Mouse (Mus musculus): ENCODE measurements at regions not wholly inside any gene's neighbourhood (a gene's known extent, or its start where the extent isn't known, plus 50 kb on each side); places are given as distances from the start of the nearest gene placed in this dataset.
A peak's percentile ranks its signal among the peaks of the same experiment; 100 is the strongest.

DNA sequence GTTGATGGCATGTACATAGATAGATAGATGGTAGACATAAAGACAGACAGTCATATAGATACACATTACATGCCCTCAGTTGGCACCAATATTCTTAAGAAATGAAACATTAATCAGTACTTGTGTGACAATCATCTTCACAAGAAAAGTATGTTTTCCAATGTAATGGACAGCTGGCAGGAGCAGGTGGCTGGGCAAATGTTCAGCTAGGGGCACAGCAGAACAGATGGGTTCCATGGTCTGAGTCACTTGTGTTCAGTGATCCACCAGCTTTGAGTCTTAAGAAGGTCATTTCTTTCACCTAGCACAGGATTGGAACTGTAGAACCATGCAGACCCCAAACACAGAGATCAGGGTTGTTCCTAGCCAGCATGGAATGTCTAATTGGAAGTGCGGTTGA, 2631.2 kb upstream of the 5930422O12Rik start:
- DNase-seq: no peak

- no peak for DNase-seq
Observed at GRCm38 (mm10) chr8:30817028-30817427, 2611.5 kb upstream of the 5930422O12Rik start.

GRCm38 (mm10) chr8:30822835-30823587, 2605.5 kb upstream of the 5930422O12Rik start:
- DNase-seq: no peak

DNA sequence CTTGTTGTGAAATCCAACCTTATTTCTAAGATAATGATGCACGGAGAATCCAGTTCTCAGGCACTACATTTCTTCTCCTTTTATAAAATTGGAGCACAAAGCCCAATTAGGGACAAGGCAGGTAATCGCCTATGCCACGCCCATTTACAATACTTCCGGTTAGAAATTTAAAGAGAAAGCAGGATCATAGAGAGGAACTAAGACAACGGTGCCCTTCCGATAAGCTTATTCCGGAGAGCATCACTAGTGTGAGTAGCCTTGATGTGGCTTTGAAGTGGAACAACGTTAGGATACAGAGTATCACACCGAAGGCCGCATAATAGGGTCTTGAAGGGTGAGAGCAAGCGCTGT, 2604.9 kb upstream of the 5930422O12Rik start:
- DNase-seq: no peak

GRCm38 (mm10) chr8:30826021-30826420, 2602.5 kb upstream of the 5930422O12Rik start:
- DNase-seq: no peak

DNA sequence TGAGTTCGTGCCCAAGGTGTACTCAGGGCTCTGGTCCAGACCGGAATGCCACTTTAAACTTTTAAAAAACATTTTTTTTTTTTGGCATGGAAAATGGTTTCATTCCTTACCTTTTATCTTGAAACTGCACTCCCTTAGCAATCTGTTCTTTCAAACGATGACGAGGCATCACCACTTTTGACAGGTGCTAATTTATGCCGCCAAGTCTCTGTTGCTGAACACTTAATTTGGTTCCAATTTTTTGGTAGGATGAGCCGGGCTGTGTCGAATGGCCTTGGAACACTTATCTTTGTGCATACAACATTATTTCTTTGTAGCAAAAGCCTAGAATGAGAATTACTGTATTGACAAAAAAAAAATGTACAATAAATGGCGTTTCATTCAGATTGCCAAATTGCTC, 2590.5 kb upstream of the 5930422O12Rik start:
- no peak for DNase-seq

- DNase-seq: peak; percentile 86
Observed at GRCm38 (mm10) chr8:30840064-30840463, 2588.4 kb upstream of the 5930422O12Rik start.

GRCm38 (mm10) chr8:30863017-30863416, 2565.5 kb upstream of the 5930422O12Rik start:
- DNase-seq: no peak

DNA sequence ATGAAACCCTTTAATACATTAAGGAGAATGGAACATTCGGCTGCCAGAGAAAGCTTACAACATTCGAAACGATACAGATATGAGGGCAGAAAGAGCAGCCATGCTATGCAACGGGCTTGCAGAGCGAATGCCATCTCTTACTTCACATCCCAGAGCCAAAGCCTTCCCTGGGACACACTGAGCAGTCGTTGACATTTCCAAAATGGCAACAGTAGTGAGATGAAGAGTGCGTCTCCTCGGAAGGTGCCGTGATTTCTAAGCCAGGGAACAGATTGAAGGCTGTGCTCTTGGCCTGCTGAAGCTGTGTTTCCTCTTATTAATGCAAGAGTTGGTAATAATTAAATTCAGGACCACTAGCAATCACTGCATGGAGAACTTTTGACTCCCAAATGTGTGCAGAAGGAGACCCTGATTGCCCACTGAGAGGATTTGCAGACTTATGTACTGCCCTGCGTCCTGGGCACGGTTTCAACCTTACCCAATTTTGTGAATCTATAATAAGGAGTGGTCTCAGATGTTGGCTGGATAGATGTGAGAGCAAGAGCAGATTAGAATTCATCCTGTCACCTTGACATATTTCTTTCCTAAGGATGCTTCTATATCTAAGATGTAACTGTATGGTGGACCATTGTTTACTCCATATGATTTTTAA, 2522.3 kb upstream of the 5930422O12Rik start:
- DNase-seq: no peak

DNA sequence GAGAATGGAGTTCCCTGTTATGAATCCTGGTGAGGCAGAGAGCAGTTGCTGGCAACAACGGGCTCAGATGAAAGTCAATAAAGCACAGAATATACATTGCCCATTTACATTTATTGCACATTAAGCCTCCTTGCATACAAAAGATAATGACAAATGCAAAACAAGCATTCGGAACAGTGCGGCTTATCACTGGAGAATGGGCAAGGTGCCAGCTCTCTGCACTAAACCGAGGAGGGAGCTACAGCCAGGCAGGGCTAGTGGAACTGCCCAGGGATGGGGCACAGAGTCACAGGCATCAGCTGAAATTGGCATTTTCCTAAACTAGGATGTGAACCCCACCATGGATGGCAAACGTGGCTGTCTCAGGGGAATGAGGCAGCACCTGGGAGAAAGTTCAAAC, 2514.8 kb upstream of the 5930422O12Rik start:
- peak; percentile 19 for DNase-seq

DNA sequence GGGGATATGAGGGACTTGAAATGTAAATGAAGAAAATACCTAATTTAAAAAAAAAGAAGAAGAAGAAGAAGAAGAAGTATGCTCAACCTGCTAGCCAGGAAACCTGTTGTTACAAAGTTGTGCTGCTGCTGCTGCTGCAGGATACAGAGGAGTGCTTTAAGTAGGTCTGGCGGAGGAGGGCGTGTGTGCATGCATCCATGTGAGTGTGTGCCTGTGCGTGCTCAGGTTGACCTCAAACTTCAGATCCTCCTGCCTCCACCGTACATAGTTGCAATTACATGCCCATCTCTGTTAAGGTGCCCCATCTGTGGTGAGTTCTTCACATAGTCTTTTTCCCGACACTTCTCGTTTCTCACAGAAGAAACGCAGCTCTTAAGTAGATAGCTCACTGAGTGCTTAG, 2513.4 kb upstream of the 5930422O12Rik start:
- DNase-seq: no peak

DNA sequence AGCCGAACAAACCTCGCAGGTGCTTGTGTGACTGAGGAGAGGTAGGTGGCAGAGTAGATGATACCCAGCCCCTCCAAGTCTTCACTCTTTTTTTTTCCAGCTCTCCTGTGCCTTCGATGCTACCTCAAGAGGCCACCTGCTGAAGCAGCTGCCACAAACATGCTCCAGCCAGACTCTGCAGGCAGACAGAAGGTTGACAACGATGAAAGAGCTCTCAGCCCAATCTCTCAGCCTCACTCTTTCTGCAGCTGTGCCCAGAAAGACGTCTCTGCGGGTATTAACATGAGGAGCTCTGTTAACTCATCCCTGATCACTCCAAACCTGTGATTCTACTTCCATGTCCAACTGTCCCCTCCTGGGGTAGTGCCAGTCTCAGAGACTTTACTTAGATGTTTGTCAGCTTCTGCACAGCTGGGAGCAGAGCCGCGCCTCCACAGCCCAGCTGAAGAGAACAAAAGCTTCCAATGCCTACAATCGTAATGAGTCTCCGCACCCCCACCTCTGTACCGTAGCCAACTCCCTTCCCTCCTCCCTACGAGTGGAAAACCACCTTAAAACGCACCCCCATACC, 2512.8 kb upstream of the 5930422O12Rik start:
- peak; percentile 47 for DNase-seq

DNA sequence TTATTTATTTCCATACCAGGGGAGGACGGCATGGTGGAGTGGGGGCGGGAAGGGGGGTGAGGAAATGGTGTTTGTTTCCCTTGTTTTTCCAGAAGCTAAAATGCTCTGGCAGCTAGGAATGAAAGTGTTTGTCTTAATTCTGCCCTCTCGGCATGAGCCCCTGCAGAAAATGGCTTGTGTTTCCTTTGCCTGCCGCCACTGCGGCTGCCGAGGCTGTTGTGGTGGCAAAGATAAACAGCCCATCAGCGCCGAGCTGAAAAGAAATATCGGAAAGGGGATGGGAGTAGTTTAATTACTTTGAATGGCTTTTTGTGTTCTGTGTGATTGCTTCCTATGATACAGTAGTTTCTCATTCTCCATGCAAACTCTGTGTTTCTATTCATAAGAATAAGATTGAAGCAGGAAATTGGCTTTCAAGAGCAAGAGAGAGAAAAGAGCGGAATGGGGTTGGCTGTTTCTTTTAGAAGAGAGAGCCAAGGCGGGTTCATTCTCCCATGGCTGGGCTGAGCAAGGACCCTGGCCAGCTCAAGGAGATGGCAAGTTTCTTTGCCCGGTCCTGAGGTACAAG, 2512.2 kb upstream of the 5930422O12Rik start:
- DNase-seq: peak; percentile 22

DNA sequence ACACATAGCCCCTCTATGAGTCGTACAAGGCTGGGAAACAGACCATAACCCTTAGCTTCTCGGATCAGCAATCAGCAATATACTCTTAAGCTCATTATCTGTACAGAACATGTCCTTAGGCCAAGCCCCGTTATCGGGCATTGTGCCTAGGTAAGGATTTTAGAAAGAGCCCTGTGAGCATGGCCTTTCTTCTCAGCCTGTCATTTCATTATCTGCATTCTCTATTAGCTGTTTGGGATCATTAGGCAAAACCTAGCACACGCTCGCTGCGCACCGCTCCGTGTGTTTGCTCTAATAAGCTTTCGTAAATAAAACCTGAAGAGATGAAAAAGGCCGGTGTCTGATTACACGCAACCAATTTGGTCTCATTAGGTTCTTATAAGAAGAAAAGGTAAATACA, 2507.1 kb upstream of the 5930422O12Rik start:
- no peak for DNase-seq

- peak; percentile 84 for DNase-seq
Observed at GRCm38 (mm10) chr8:30923301-30924159, 2505.0 kb upstream of the 5930422O12Rik start.

GRCm38 (mm10) chr8:30924160-30924534, 2504.4 kb upstream of the 5930422O12Rik start:
- no peak for DNase-seq

GRCm38 (mm10) chr8:30924656-30925055, 2503.9 kb upstream of the 5930422O12Rik start:
- DNase-seq: no peak

GRCm38 (mm10) chr8:30937449-30938075, 2490.9 kb upstream of the 5930422O12Rik start:
- DNase-seq: no peak

- peak; percentile 24 for DNase-seq
Observed at GRCm38 (mm10) chr8:30940901-30941300, 2487.6 kb upstream of the 5930422O12Rik start.

GRCm38 (mm10) chr8:30941511-30942175, 2486.9 kb upstream of the 5930422O12Rik start:
- DNase-seq: peak; percentile 12

DNA sequence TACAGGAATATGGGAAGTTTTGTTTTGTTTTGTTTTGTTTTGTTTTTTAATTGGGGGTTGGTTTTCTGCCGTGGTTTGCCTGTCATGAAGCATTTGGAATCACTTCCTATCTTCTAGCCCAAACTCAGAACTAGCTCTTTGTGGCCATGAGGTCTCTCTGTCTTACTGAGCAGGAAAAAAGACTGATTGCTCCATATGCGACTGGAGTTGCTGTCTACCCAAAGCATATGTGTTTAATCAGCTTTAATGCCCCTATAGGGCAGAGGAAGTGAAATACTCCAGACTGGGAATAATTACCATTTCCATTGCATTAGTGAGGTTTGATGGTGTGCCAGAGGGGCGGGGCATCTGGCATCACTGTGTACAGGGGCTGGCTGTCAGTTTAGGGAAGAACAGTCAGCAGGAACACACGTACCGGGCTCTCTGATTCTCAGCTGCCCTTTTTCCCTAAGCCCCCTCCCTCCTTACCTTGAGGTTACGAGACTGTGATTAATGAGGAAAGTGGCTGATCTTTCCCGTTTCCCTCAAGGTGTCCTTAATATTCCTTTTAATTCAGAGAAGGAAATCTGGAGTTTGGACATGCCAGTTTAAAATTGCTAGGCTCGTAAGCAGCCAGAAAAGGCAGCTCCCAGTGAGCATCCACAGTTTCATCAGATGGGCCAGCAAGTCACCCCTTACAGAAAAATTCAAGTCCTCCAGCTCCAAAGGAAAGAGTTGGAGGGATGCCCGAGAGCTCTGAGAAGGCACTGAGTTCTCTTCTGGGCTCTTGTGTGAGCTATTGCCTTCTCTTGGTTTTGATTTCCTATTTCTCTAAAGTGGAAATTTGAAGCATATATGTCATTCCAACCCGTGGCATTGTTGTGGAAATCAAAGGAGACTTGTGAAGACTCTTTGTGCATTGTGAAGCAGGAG, 2482.1 kb upstream of the 5930422O12Rik start:
- no peak for DNase-seq
